8 mouse cellular contexts compared by ENCODE assay signal in genomic region chr4:132922558-132923008, GRCm38 (mm10). TPM values are rescaled to one million over a fixed set of nuclear protein-coding genes. Genes with fewer than 3 reads are reported as not detected.
DNase-seq lines count a peak whose midpoint lies in the region; ATAC-seq lines count a peak whose summit lies in the region.

Gene Fam76a, minus strand, starts transcription at chr4:132922558.

- peak within 1 kb of the TSS; percentile 91 for H3K27ac ChIP-seq in hindbrain, embryonic 12.5 days

- ATAC-seq in hindbrain, embryonic 12.5 days (ENCODE audit: low FRiP score), result peak; percentile 99

- H3K4me1 ChIP-seq in hindbrain, embryonic 12.5 days, result peaks cover 7% of the 10 kb centered on the region

- H3K4me3 ChIP-seq in hindbrain, embryonic 12.5 days, result peak within 1 kb of the TSS; percentile 97

- H3K4me2 ChIP-seq in hindbrain, embryonic 12.5 days (replicated peaks), result peak within 1 kb of the TSS; percentile 57

- no peaks in the 10 kb centered on the region for H3K27me3 ChIP-seq in hindbrain, embryonic 12.5 days

- peak within 1 kb of the TSS; percentile 91 for H3K9ac ChIP-seq in hindbrain, embryonic 12.5 days

- peak; percentile 99 for DNase-seq in NIH3T3 (ENCODE audit: low read depth)
- DNase-seq in cerebellum, postnatal 10 days, result peak; percentile 100
- peak; percentile 100 for DNase-seq in frontal cortex, postnatal 10 days (ENCODE audit: low spot score in 2 of 2)
- DNase-seq in layer of hippocampus, postnatal 14 days (ENCODE audit: low spot score in 2 of 2), result peak; percentile 100
- peak; percentile 100 for DNase-seq in lung, postnatal 14 days
- DNase-seq in retina, adult 2 months (ENCODE audit: low read depth, low spot score), result peak; percentile 98
- DNase-seq in thymus, postnatal 36 days, result peak; percentile 99 to 100

- H3K9me3 ChIP-seq in hindbrain, embryonic 12.5 days (replicated peaks), result no peaks in the 10 kb centered on the region

- H3K36me3 ChIP-seq in hindbrain, embryonic 12.5 days, result peaks cover 14% of the 10 kb centered on the region; the same call in 1 of the 2 replicates

- WGBS in hindbrain, embryonic 12.5 days, result under 1% methylated on average over 53 of the region's 53 CpGs

RNA-seq across cellular contexts. Expression of gene Fam76a, which starts in this region (rescaled TPM):
- 29.6 and 33.8 TPM in 2 replicates for polyA plus RNA-seq in hindbrain, embryonic 12.5 days (2016; fragmentation: Nextera tagmentation; extraction: Ambion mirVana)
- 10 to 100 TPM; 32.4 to 34.6 TPM for total RNA-seq in layer of hippocampus, postnatal 14 days (2021)

Comparison
In these comparisons a context has a peak if more than half of its experiments do, and no peak if none do; other contexts are left out.
1. Peak in every context shown above with its lines: DNase-seq, ATAC-seq, H3K4me3 ChIP-seq and H3K27ac ChIP-seq.